Mouse (Mus musculus) c-Kit-positive CD71-negative TER-119-negative erythroid progenitor cells, embryonic 14.5 days (primary cell): Measurements from ENCODE around the gene Tlr2.

Experiments used
- DNase-seq: peaks from one replicate; pipeline ENCODE4 v3.0.0-alpha.2; 2013; ENCODE audit warnings: low read depth

The Tlr2 gene

DNA sequence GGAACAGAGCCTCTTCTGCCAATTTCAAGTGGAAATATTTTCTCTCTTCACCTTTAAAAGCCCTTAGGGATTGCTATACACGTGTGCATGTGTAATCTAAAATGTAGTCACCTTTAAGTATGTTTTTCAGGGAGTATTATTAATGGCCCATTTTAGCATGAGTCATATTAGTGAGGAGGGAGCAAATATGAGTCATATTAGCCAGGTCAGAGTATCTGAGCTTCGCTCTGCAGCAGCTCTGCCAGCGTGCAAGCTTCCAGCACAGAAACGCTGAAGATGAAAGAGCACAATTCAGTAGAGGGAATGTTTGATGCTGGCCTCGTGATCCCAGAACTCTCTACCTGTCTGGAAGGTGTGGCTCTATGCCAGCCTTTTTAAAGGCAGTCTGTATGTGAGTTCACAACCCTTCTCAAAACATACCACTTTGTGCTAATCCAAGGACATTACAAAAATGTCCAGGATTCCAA lies 13.4 kb downstream of the Tlr2 start:
- DNase-seq: no peak

DNA sequence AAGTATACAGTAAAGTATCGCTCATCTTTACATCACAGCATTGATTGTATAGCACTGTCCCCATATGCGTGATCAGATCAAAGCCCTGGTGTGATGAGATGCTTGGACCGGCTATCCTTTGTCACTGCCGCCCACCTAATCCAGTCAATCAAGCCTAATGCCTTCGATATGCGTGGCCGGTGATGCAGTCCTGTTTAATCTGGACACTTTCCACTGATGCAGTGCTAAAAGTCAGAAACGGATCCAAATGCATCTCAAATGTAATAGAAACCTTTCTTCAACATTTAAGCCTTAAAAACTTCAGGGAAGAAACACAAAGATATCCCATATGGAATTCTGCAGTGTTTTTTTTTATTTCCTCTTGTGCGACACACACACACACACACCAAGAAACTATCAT lies 13.9 kb downstream of the Tlr2 start:
- DNase-seq: no peak

DNA sequence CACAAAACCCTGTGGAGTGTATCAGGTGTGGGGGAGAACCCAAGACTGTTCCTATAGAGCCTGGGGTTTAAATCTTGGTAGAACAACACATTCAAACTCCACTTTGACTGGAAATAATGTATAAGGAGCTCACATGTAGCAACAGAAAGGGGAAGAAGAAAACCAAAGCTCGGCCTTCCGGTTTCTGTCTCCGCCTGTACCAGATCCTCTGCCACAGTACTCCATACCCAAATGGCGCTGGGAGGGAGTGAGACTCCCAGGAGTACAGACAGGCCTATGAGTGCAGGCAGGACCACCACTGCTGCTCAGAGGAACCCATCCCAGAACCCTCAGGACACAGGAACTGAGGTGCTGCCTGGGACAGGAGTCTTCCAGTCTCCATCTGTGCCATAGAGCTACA lies 17.8 kb downstream of the Tlr2 start:
- no peak for DNase-seq

DNA sequence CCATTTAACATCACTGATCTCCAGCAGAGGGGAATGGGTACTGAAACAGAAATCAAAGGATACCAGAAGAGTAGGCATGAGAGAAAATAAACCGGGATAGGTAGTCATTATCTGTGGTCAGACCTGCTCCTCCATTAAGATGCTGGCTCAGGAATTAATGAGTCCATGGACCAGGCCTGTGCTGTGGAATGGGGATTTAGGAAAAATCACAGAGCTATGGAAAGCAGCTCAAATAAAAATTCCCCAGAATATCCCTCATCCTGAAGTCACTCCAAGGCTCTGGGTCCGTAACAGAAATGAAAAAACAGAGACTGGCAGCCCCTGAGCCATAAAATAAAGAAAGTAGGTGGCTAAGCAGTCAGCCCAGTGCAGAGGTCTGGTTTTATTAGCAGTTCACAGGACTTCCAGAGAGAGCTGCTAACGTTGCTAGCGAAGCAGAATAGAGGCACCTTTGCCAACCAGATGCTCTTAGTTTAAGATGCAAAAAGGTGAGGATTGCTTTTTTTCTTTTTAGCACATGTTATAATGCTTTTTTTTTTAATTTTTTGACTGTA lies 25.1 kb downstream of the Tlr2 start:
- no peak for DNase-seq

DNA sequence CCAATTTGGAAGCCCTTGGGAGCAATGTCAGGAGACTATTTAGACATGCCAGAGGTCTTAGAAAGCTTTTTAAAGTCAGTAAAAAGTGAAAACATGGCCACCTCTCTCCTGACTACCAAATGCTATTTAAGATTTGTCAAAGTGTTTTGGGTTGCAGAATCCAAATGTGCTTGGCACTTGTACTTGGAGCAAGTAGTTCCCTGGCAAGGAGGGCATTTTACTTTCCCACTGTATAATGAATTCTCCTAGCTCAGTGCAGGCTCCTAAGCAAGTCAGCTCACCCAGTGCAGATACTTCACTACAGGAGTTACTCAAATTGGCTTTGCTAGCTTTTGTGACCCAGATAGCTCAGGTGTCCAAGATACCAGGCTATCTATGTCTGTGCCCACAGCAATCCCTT lies 28.7 kb downstream of the Tlr2 start:
- no peak for DNase-seq

DNA sequence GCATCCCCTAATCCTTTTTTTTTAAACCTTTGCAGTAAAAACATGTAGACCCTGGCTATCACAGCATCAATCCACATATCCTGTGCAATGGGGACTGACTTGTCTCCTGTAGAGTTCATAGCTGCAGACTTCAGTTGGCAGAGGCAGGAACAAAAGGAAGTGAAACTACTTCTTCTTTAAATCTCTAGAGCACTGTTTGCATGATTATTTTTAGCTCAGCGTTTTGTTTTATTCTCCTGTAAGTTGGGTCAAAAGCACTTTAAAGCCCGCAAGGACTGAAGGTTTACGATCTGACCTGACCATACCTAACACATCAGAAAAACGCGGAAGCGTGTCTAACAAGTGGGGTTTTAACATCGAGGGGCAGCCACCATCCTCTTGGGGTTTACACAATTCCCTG lies 29.6 kb downstream of the Tlr2 start:
- no peak for DNase-seq

DNA sequence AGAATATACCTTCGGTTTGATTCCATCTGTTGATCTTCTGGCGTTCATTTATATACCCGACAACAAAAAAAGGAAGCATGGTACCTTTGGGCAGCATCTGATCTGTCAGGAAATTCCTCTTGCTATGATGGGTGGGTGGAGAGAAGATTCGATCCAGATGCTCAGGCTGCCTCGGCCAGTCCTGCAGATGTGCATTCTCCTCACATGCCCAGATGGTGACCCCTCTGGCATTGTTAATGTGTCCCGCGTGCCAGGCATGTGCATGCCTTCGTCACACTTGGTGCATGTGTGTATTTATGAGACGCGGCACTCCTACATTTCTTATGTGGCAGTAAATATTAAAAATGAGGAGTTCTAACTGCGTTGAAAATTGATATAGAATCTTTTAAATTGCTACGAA lies 33.1 kb downstream of the Tlr2 start:
- no peak for DNase-seq

DNA sequence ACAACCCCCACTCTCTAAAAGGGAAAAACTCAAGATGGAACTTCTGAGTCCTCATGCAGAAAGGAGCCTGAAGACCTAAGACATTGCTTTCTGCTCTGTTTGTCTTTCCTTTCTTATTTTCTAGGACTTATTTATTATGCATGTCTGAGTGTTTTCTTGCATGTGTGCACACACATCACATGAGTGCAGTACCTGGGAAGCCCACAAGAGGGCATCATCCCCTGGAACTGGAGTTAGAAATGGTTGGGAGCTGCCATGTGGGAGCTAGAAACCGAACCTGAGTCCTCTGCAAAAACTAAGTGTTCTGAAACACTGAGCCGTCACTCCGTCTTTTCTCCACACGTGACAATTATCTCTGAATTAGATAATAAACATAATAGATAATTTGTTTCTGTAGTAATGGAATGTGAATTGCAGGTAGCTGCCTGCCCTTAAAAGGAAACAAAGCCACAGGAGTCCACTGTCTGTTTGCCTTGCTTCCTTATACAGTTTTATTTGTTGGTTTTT lies 39.9 kb downstream of the Tlr2 start:
- no peak for DNase-seq

DNA sequence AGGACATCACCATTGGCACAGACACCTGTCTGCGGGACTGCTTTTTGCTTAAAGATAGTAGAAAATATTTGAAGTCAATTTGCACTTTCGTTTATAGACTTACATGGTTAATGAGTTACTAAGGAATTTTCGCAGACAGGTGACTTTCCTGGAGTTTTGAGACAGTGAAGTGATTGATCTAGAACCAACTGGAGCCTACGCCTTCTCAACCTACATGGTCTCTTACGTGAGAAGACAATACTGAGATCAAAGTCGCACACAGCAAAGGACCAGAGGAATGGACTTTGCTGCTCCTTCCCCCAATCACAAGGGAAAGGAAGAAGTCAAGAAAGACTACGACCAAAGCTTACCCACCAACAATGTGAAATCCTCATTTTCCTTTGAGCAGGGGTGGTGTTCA lies 42.1 kb downstream of the Tlr2 start:
- no peak for DNase-seq

DNA sequence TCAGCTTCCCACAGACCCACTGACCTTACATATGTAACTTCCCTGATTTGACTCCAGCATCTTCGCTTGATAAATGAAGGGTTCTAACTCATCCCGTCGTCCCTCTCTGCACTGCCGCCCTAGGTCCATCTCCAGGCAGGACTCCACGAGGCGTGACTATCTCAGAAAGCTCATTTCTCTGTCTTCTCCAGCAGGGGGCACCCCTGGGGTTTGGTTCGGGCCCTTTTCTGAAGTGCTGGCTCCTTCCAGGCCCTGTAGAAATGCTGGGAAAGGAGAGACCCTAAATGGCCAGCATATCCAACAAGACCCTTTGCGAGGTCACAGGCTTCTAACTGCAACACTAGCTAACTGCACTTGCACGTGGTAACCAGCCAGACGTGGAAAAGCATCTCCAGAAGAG lies 43.7 kb downstream of the Tlr2 start:
- DNase-seq: peak; percentile 46

DNA sequence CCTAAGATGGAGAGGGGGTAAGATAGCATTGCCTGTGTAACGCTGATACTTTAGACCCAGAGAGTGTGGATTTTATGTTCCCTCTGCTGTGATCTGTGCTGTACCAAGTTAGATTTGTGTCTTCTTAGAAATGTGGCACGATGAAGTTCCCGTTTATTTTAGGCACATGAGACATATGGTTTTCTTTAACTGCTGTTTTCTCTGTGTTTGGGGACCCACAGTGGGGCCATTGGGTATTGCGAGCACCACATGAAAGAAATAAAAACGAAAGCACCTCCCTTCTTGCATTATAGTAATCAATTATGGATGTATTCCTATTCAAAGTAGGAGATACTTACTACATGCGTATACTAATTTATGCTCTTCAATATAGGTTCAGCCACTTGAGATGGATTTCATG lies 44.5 kb downstream of the Tlr2 start:
- no peak for DNase-seq

DNA sequence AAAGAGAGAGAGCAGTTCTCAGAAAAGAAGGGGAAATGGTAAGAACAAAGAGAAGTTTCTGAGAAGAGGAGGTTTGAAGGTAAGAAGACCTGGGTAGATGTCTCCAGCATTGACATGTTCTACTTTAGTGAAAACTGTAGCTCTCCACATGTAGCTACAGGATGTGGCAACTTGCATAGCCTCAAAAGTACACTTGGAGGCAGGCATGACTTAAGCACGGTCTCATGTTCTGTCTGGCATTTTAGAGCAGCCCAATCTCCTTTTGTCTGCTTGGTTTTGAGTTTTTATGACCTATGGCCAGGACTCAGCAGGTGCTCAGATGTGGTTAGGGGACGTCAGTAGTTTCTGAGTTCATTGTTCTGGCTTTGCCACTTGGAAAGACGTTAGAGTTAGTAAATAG lies 50.1 kb downstream of the Tlr2 start:
- no peak for DNase-seq

DNA sequence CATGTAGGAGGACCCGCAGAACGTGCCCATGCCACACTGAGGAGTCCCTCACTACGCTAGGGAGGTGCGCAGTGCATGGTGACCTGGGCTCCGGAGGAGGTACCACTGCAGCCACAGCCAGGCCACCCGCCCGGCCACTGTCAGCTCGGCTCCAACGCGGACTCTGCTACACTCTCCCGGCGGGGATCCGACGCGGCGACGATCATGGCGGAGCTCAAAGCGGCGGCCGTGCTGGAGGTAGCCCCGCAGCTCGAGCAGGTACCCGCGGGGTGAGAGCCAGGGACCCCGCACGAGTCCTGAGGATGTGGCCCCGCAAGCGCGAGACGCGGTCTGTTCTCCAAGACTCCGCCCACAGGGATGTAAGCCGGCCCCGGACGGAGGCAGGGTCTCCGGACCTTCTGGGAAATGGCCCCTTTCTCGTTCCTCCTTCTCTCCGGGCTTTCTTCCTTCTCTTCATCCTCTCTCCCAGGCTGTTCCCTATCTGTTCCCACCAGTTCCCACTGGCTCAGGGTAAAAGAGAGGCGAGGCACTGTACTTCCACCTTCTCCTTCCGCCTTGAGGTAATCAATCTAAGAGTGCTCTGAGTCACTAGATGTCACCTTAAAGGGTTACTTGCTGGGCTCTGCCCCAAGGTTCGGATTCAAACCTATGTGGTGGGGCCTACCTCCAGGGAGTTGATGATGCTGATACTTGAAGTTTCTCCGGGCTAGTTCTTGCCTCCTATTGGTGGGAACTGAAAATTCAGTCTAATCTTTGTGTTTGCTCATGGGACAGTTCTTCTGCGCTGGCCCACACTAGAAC lies 51.7 kb downstream of the Tlr2 start:
- no peak for DNase-seq

DNA sequence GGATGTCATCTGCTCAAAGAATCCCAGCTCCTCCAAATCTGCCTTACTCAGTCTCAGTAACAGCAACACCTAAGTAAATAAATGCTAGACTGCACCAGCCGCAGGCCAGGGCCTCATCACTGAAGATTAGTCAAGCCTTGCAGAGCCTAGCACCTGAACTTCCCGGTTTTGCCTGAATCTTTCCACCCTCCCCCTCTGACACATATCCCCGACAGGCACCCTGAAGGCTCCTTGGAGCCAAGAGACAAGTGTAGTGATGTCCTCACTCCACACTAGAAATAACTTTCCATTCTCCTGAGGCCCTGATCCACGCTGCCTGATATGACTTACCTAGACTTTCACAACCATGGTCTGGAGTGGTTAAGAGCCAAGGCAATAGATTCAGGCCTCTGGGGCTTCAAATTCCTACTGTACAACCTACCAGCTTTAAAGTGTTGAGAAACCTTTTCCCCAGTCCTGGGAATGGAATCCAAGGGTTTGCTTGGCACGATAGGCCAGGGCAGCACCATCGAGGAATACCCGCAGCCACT lies 53.7 kb downstream of the Tlr2 start:
- no peak for DNase-seq

DNA sequence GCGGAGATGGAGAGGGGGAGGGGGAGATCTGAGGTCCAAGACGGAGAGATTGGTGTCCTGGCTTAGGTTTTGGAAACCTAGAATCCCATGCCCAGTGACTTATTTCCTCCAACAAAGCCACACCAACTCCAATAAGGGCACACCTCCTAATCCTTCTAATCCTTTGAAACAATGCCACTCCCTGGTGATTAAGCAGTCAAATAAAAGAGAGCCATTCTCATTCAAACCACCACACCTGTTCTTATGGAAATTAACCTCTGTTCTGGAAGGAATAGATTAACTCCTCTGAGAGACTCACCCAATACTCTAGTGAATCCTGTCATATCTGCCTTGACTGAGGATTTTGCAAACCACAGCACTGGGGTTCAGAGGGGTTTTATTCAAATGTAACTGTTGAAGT lies 54.5 kb downstream of the Tlr2 start:
- DNase-seq: no peak
